Mouse (Mus musculus) testis, postnatal 14 days (tissue): Measurements from ENCODE around the gene Ankrd6.

Experiments
- DNase-seq: peaks from one replicate; pipeline ENCODE4 v3.0.0; 2021; ENCODE audit warnings: low spot score

Ankrd6 gene

GRCm38 (mm10) chr4:32951035-32951940, 647 bp upstream of the Ankrd6 start:
- DNase-seq = no peak

GRCm38 (mm10) chr4:32948696-32949095, 1.9 kb downstream of the Ankrd6 start:
- no peak for DNase-seq

- DNase-seq = no peak
Measured at GRCm38 (mm10) chr4:32947631-32948030, 3.0 kb downstream of the Ankrd6 start.

- DNase-seq = no peak
Measured at GRCm38 (mm10) chr4:32940984-32941383, 9.7 kb downstream of the Ankrd6 start.

GRCm38 (mm10) chr4:32939964-32940363, 10.7 kb downstream of the Ankrd6 start:
- DNase-seq = no peak

- peak; percentile 16 for DNase-seq
Measured at GRCm38 (mm10) chr4:32939521-32939920, 11.1 kb downstream of the Ankrd6 start.

- DNase-seq = peak; percentile 73
Measured at GRCm38 (mm10) chr4:32936762-32937341, 13.8 kb downstream of the Ankrd6 start.

DNA sequence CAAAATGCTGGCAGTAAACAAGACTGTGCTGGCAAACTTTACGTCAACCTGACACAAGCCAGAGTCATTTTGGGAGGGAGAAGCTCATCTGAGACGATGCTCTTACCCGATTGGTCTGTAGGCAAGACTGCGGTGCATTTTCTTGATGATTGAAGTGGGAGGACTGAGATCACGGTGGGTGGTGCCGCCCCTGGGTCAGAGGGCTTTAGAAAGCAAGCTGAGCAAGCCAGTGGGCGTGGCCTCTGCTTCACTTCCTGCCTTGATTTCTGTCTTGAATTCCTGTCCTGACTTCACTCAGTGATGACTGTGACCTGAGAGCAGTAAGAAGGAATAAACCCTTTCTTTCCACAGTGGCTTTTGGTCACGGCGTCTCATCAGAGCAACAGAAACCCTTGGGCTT, 18.6 kb downstream of the Ankrd6 start:
- DNase-seq = no peak

GRCm38 (mm10) chr4:32929750-32930149, 20.9 kb downstream of the Ankrd6 start:
- no peak for DNase-seq

- DNase-seq = no peak
Measured at GRCm38 (mm10) chr4:32928692-32929448, 21.8 kb downstream of the Ankrd6 start.

DNA sequence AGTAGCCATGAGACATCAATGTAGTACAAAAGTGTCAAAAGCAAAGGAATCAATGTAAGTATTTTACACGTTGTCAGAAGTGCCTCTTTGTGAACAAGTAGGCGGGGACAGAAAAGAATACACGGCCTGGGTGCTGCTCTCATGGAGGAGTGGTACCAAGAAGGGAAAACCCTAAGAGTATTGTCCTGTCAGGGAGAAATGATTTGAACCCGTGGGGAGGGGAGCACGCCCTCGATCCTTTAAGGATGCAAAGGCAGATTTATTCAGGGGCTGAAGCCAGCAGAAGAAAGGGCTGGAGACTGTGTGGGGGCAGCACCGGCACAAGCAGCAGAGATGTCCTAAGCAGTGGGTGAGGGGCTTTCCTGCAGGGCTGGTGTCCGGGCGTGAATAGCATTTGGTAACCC, 26.7 kb downstream of the Ankrd6 start:
- no peak for DNase-seq

DNA sequence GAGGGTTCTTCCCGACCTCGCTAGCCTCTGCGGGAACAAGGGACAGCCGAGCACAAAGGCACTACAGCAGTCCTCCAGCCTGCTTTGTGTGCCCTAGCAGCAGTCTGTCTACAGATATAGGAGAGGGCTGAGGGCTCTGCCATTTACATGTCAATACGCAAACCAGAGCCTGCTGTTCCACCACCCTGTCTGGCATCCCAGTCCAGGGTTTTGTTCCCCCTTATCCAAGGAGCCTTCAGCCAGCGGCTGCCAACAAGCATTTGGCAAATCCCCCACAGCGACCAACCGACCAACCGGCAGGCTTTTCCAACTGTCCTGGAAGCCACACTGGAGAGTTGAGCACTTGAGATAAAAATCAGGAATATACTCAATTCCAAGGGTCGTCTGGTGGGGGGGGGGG, 27.2 kb downstream of the Ankrd6 start:
- DNase-seq = no peak

GRCm38 (mm10) chr4:32922871-32923270, 27.8 kb downstream of the Ankrd6 start:
- DNase-seq = no peak

DNA sequence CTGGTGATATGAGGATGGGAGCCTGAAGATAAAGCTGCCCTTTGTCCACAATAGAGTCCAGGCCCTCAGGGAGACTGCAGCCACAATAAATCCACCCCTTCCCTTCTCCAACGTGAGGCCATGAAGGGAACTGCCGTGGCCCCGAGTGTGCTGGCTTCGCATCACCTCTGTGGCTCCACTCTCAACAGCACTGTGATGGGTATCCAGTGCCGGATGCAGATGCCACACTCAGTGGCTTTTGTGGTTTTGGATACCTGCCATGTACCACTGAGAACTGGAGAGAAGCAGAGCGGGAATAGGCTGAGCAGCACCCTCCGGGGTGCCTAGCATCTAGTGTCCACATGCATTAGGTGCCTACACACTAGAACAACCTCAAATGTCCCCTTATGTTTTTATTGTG, 29.8 kb downstream of the Ankrd6 start:
- no peak for DNase-seq

DNA sequence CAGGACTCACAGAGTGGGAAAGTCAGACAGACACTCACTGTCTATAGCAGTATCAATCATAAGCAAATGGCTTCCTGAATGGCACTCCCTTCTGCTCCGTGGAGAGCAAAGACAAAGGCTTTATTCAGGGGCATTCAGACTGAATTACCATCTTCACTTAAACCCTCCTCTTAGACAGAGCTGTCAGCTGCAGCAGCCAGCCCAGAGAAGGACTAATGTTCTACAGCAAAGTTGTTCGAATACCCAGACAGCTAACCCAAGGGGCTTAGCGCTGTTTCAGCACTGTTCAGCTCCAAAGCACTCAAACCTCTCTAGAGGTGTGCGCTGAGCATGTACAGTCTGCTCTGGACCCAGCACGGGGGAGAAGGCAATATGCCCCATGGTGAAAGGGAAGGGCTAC, 32.1 kb downstream of the Ankrd6 start:
- no peak for DNase-seq

DNA sequence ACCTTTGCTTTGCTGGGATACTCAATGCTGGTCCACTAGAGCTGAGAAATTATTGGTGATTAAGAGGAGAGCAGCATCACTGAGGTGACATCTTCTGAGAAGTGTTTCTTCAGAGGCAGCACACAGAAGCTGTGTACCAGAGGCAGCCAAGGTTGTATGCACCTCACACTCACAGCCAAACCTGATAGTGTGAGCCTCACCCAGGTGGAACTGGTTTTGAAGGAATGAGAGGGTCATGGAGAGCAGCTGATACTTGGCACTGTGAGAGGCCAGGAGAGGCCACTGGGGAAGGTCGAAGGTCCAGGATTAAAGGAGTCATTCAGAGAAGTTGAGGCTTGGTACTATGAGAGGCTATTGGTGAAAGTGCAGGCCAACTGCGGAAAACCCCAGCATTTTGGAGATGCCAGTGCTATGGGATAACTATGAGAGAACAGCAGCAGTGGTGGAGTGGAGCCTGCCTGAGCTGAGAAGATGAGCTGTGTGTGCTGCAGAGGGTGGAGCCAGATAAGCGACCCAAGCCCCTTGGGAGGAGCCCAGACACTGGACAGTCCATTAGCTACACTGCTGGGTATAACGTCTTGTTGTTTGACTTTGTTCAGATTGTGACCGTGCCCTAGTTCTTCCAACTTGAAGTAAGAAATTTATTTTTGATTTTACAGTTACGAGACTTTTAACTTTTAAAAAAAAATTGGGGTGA, 33.8 kb downstream of the Ankrd6 start:
- no peak for DNase-seq

DNA sequence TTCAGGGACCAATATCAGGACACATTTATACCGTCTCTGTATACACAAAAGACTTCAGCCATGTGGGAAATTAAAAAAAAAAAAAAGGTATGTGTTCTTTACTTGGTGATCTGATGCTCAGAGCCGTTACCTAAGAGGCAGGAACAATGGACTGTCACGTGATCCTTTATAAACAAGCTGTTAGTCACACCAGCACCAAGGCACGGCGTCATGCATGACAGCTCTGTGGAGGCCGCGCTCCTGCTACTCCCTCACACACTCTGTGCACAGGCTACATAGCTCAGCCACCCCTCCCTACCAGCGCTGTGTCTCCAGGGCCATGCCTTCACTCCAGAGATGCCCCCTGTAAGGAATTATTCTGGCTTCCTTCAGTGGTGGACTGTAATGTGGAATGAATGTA, 34.7 kb downstream of the Ankrd6 start:
- no peak for DNase-seq

- no peak for DNase-seq
Measured at GRCm38 (mm10) chr4:32909996-32910395, 40.6 kb downstream of the Ankrd6 start.

DNA sequence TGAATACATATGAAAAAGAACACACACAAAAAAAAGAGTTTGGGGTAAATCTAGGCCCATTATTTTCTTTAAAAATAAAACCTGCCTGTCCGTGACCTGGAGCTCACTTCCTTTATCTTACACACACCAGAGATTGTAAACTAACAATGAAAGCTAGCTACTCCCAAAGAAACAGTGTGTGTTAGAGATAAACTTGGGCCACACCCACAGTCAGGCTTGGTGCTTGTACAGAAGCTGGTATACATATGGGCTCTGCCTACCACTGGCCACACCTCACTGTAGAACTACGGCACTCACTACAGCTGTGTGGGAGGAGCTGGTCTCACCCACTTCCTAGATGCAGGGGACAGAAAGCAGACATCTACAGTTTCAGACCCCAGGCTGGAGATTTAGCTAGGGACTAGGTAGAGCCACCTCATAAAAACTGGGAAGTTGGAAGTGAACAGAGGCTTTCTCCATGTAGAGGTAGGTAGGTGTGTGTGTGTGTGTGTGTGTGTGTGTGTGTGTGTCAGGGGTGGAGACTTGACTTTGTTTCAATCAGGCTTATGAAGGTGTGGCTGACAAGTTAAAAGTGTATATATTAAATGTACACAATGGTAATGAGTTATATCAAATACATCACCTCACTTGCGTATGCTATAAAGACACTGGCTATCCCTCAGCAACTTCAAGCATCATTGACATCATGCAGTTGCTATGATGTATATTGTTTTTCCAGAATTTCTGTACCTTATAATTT, 41.2 kb downstream of the Ankrd6 start:
- DNase-seq = no peak

DNA sequence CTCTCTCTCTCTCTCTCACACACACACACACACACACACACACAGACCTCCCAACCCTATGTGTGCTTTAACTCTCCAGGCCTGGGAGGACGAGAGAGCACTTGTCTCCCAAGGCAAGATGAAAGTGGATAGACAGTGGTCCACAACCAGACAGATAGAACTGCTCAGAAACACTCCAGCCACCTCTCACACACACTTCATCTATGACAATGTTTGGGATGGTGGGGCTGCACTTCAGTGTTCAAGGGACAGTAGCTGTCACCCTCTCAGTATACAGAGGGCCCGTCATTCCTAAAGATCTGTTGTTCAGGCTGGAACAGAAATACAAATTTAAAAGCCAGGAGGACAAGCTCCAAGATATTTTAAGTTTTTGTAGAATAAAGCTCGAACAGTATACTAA, 43.0 kb downstream of the Ankrd6 start:
- DNase-seq = no peak

DNA sequence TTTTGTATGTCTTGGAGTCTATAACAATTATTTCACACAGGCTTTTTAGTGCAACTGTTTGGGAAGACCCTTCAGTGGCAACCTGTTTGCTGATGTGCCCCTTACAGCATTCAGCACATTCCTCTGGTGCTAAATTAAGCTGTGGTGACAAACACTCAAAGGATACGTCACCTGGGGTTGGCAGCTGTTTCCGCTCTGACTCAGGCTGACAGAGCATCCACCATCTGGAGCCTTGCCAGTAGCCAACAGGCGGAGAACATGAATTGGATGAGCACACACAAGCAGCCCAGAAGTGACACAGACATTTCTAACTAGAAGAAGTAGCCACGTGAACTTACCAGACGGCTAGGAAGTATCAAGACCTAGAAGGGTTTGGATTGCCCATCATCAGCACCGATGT, 44.0 kb downstream of the Ankrd6 start:
- no peak for DNase-seq

GRCm38 (mm10) chr4:32905913-32906312, 44.7 kb downstream of the Ankrd6 start:
- DNase-seq = no peak
